Mouse (Mus musculus) ovary, postnatal 14 days (tissue): ENCODE measurements around the gene Senp2.
A peak's percentile ranks its signal among the peaks of the same experiment; 100 is the strongest.
"Not testable (repeated sequence)": the region's sequence is repeated elsewhere in the genome, so short reads cannot be mapped to it uniquely, and the experiment has no call there.

Experiments
- DNase-seq: peaks from one replicate; pipeline ENCODE4 v3.0.0; 2022; ENCODE audit warnings: low spot score

The Senp2 gene

DNA sequence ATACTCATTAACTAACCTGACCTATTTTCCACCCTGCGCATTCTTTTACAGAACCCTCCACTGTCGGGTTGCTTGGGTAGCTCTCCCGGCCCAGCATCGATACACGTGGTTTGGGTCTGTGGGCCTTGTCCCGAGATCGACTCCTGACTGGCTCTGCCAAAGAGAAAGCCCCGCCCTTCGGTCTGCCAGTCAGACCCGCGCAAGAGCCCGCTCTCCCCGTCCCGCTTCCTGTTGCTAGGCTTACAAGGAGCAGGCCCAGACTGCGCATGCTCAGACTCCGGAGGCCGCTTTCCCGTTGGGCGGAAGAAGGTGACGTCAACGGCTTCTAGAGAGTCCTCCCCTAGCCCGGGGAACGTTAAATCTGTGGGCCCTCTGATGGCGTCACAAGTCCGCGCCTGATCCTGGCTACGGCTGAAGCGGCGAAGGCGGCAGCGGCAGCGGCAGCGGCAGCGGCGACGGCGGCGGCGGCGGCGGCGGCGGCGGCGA lies at the start of gene Senp2:
Gene Senp2, plus strand, starts transcription at position 386 of the 486 bp plus-strand sequence.
- DNase-seq: peak; percentile 100

GRCm38 (mm10) chr16:21965576-21965975 lies 43.7 kb upstream of the Senp2 start:
- no peak for DNase-seq

DNA sequence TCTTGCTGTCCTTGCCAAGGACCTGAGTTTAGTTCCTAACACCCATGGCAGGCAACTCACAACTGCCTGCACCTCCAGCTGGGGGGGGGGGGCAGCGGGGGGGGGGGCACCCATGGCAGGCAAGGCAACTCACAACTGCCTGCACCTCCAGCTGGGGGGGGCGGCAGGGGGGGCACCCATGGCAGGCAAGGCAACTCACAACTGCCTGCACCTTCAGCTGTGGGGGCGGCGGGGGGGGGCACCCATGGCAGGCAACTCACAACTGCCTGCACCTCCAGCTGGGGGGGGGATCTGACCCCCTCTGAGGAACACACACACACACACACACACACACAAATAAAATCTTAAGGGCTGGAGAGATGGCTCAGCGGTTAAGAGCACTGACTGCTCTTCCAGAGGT lies 39.4 kb upstream of the Senp2 start:
- DNase-seq: no peak

- no peak for DNase-seq
Observed at GRCm38 (mm10) chr16:21970536-21970935, 38.7 kb upstream of the Senp2 start.

DNA sequence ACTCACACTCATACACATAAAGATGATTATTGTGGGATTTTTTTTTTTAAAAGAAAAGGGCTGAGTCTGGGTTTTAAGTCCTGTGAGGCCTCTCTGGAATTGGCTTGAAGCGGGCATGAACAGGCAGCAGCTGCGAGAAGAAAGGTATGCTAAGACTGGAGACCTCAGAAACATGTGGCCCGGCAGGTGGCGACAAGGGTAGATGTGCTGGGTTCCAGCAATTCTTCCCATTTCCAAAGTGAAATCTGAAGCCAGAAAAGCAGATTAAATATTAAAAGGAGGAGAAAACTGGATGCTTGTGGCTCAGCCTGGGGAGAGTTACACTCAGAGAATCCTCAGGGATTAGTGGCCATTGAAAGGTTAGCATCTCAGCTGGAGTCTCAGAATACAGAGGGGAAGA lies 37.8 kb upstream of the Senp2 start:
- DNase-seq: no peak

DNA sequence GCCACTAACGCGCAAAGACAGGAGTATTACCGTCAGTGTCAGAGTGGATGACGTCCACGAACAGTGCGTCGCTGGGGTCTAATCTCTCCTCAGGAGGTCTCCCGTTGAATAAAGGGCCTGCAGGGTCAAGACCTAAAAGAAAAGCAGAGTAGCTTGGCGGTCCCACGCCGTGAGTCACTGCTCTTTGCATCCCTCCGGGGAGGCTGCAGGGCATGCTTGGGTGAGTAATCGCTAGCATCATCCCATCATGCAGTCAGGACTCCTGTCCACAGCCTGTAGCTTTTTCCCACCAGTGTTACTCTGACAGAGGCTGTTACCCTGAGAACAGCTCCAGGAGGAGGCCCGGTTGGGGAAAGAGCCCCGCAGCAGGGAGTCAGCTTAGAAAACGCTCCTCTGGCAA lies 33.1 kb upstream of the Senp2 start:
- no peak for DNase-seq

DNA sequence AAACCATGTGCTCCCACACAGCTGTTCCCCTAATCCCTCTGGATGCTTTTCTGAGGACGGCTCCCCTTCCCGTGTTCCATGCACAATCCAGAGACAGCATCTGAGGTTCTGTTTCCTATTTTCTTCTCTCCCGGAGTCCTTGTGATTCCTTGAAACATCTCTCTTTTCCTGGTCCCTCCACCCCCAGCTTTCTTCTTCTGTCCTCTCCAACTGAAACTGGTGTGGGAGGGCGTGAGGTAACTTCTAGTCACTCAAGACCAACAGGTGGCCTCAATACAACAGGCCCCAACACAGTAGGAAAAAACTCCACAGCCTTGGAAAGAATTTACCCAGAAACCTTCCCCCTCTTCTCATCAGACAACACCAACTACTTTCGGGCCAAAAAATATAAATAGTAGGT lies 31.9 kb upstream of the Senp2 start:
- no peak for DNase-seq

GRCm38 (mm10) chr16:21983146-21983545 lies 26.1 kb upstream of the Senp2 start:
- no peak for DNase-seq

GRCm38 (mm10) chr16:21983581-21983980 lies 25.7 kb upstream of the Senp2 start:
- DNase-seq: no peak

DNA sequence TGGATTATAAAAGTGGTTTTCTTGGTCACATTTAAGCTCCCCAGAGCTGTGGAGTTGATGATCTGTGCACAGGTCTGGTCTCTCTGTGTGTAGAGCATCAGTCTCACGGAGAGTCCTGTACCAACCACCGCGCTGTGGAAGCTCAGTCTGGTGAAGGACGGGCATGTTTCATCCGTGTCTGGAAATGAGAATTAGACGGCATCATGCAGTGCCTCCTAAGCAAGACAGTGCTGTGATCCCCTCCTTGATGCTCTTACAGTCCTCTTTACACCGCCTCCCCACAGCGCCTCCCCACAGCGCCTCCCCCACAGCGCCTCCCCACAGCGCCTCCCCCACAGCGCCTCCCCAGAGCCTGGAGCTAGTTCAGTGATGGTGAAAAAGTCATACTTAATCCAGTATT lies 25.2 kb upstream of the Senp2 start:
- DNase-seq: no peak

DNA sequence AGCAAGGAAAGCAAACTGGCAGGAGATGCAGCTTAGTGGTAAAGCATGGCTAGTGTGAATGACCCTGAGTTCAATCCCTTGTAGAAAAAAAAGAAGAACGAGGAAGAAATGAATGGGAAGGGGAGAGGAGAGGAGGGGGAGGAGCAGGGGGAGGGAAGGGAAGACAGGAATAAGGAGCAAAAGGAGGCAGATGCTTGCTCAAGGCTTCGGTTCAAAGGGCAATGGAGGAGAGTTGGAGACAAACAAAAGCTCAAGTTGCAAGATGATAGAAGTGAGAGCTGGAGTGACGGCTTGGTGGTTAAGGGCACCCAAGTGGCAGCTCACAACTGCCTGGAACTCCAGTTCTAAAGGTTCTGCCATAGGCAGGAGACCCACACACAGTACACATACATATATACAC lies 23.1 kb upstream of the Senp2 start:
- no peak for DNase-seq

DNA sequence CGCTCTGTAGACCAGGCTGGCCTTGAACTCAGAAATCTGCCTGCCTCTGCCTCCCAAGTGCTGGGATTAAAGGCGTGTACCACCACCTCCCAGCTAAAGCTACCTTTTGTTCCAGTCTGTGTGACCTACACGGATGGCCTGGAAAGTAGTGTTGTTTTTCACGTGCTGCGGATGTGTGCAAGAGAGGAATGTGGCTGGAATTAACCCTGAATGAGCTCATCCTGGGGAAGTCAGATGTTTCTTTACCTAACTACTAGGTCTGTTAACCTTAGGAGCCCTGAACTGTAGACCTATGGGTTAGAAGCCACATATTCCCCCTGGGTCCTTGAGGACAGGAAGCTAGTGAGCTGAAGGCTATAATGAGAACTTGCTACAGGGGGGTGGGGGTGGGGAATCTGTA lies 21.3 kb upstream of the Senp2 start:
- no peak for DNase-seq

- not testable (repeated sequence) for DNase-seq
Observed at GRCm38 (mm10) chr16:21990893-21991292, 18.4 kb upstream of the Senp2 start.

- DNase-seq: no peak
Observed at GRCm38 (mm10) chr16:21991774-21992173, 17.5 kb upstream of the Senp2 start.

DNA sequence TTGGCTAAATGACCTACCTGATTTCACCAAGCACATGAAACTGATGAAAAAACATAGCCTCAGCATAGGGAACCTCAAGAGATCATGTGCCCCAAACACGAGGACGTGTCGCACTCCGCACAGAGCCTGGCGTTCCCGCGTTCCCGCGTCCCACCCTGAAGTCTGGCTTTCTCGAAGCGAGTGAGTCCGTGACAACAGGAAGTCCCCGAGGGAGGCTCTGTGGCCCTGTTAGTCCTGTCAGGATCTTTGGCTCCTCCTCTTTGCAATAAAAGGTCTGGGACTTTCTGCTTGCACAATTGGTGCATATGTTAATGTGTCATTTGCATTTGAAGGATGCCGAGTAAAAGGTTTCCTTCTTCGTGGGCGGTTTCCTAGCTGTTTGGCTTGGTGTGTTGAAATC lies 14.0 kb upstream of the Senp2 start, which contains the start of gene Liph:
Gene Liph, minus strand, starts transcription at position 360 of the 400 bp plus-strand sequence.
- DNase-seq: no peak

DNA sequence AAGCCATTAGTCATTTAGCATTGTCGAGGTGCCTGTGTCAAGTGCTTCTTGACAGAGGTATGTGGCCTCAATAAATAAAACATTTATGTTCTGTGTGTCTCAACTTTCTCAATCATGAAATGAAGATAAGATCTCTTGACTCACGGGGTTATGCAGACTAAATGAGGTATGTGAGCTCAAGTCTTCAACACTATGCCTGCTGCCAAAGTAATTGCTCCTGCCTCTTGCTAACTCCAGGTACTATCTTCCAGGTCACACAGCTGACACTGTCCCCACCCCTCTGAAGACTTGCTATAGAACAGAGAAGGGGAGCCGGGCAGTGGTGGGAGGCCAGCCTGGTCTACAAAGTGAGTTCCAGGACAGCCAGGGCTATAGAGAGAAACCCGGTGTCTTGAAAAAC lies 12.9 kb upstream of the Senp2 start:
- DNase-seq: no peak

- no peak for DNase-seq
Observed at GRCm38 (mm10) chr16:21996881-21997641, 12.2 kb upstream of the Senp2 start.

- no peak for DNase-seq
Observed at GRCm38 (mm10) chr16:21998061-21998460, 11.2 kb upstream of the Senp2 start.

- no peak for DNase-seq
Observed at GRCm38 (mm10) chr16:21999941-22000690, 9.2 kb upstream of the Senp2 start.

DNA sequence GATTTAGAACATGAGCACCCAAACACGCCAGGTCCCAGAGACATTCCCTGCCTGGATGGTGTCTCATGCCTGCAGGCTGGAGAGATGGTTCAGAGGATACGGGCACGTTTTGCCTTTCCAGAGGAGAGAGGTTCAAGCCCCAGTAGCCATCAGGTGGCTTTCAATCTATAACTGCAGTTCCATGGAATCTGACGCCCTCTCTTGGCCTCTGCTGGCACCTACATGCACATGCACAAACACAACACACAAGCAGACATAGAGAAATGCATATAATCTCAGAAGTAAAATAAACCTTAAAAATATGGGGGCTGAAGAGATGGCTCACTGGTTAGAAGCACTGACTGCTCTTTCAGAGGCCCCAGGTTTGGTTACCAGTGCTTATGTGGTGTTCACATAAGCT lies 8.1 kb upstream of the Senp2 start:
- DNase-seq: no peak

DNA sequence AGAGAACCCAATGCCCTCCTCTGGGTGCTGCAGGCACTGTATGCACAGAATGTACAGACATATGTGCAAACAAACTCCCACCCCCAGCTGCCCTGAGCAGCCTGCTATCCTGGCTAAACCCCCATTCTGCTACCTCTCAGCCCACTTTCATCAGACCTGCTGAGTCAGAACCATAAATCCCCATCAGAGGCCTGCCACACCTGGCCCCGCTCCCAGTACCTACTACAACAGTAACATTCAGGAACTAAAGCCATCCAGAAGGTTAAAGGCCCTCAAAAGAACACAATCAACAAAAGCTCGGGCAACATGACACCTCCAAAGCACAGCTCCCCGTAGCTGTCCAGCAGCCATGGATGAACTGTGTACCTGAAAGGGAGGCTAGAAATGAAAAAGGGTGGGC lies 7.7 kb upstream of the Senp2 start:
- no peak for DNase-seq

GRCm38 (mm10) chr16:22009596-22009995 lies 312 bp downstream of the Senp2 start:
- DNase-seq: peak; percentile 29

- no peak for DNase-seq
Observed at GRCm38 (mm10) chr16:22015569-22015968, 6.3 kb downstream of the Senp2 start.
